Mouse (Mus musculus): ENCODE results near the gene Itm2c. TPM values are rescaled to one million over a fixed set of nuclear protein-coding genes. Genes with fewer than 3 reads are reported as not detected.
A peak's percentile ranks its signal among the peaks of the same experiment; 100 is the strongest.

Gene Itm2c
- polyA plus RNA-seq, 1 experiment from 2014 or later = 158 TPM

- DNase-seq (ENCODE audit: low spot score) = no peak
- H3K9ac ChIP-seq (ENCODE audit: low read depth, low read length) = no peak overlapping the region
- H3K4me3 ChIP-seq (ENCODE audit: low read depth, low read length) = no peak overlapping the region
- H3K36me3 ChIP-seq (ENCODE audit: control insufficient read depth, insufficient read depth, low read length) = no peaks in the 10 kb centered on the region
- peaks cover 3% of the 10 kb centered on the region; the same call in 1 of the 2 replicates for H3K4me1 ChIP-seq (ENCODE audit: control insufficient read depth, insufficient read depth, low read length)
- no peak overlapping the region for H3K27ac ChIP-seq (replicated peaks; ENCODE audit: low read depth, low read length)
- H3K4me2 ChIP-seq (ENCODE audit: low read depth, low read length) = no peak overlapping the region
- ATAC-seq (ENCODE audit: low read depth) = no peak
- H3K9me3 ChIP-seq (ENCODE audit: control insufficient read depth, low read length) = no peaks in the 10 kb centered on the region
- 70% methylated on average over 5 of the region's 5 CpGs for WGBS
- H3K27me3 ChIP-seq (replicated peaks; ENCODE audit: control insufficient read depth, insufficient read depth, low read length) = no peaks in the 10 kb centered on the region
Observed at GRCm38 (mm10) chr1:85922865-85923211, 28.8 kb downstream of the Itm2c start.

DNA sequence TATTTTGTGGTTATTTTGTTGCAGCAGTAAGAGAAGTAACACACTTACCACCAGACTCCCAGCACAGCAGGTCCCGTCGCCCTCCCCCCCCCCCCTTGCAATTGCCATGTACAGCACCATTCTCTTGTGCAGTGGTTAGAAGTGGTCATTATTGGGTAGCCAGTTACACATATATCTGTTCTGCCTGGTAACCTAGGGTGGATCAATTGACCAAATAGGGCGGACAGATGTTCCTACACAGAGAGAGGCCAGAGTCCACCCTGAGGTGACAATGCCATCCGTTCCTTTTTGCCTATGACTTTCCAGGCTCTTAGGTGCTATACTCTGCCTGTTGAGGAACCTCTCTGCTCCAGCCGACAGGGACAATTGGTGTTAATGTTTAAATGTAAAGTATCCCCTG, 31.1 kb downstream of the Itm2c start:
- H3K4me1 ChIP-seq (ENCODE audit: control insufficient read depth, insufficient read depth, low read length) = peaks cover 11% of the 10 kb centered on the region; the same call in 1 of the 2 replicates
- DNase-seq (ENCODE audit: low spot score) = no peak
- no peak for ATAC-seq (ENCODE audit: low read depth)
- H3K9me3 ChIP-seq (ENCODE audit: control insufficient read depth, low read length) = no peaks in the 10 kb centered on the region
- no peak overlapping the region for H3K4me2 ChIP-seq (ENCODE audit: low read depth, low read length)
- no peak overlapping the region for H3K9ac ChIP-seq (ENCODE audit: low read depth, low read length)
- H3K27me3 ChIP-seq (replicated peaks; ENCODE audit: control insufficient read depth, insufficient read depth, low read length) = no peaks in the 10 kb centered on the region
- H3K4me3 ChIP-seq (ENCODE audit: low read depth, low read length) = no peak overlapping the region
- H3K27ac ChIP-seq (replicated peaks; ENCODE audit: low read depth, low read length) = no peak overlapping the region
- 77% methylated on average over 4 of the region's 5 CpGs for WGBS
- H3K36me3 ChIP-seq (ENCODE audit: control insufficient read depth, insufficient read depth, low read length) = no peaks in the 10 kb centered on the region

DNA sequence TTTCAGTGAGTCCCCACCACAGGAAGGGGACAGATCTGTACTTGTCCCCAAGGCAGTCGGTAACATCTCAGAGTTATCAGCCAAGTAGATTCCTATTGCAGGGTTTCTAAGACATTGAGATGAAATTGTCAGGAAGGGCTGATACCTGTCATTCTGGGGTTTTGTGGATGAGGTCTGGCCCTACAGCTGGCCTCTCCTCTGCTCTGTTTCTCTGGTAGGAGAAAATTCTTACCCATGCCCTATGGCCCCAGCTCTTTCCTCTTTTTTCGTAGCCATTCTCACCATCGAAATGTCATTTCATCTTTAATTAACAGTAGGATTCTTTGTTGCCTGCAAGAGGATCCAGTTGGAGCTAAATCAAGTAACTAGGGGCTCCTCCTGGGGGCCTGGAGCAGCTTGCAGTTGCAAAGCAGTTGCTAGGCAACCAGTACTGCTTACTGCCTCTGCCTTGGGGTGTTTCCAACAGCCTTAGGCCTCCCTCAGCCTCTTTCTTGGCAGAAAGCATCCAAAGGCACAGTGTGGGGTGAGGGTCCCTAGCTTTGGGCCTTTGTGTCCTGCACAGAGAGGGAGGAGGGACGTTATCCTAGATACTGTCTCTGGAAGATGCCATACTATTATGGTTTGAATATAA, 34.1 kb downstream of the Itm2c start, which contains the start of gene 4933407L21Rik:
Gene 4933407L21Rik (plus strand): TSS at position 427 of the 631 bp plus-strand sequence.
- ATAC-seq (ENCODE audit: low read depth) (peak; percentile 88), DNase-seq (ENCODE audit: low spot score) (peak; percentile 93)
- Histone ChIP-seq H3K4me2 (ENCODE audit: low read depth, low read length) (no peak within 1 kb of the TSS), H3K4me3 (ENCODE audit: low read depth, low read length) (no peak within 1 kb of the TSS), H3K27ac (replicated peaks; ENCODE audit: low read depth, low read length) (peak within 1 kb of the TSS; percentile 44; the same call in 1 of the 2 replicates), H3K36me3 (ENCODE audit: control insufficient read depth, insufficient read depth, low read length) (no peaks in the 10 kb centered on the region), H3K9me3 (ENCODE audit: control insufficient read depth, low read length) (no peaks in the 10 kb centered on the region), H3K9ac (ENCODE audit: low read depth, low read length) (peak within 1 kb of the TSS; percentile 37; the same call in 1 of the 2 replicates), H3K27me3 (replicated peaks; ENCODE audit: control insufficient read depth, insufficient read depth, low read length) (no peaks in the 10 kb centered on the region), H3K4me1 (ENCODE audit: control insufficient read depth, insufficient read depth, low read length) (peaks cover 11% of the 10 kb centered on the region; the same call in 1 of the 2 replicates)
- WGBS = 37% methylated on average over 4 of the region's 4 CpGs

DNA sequence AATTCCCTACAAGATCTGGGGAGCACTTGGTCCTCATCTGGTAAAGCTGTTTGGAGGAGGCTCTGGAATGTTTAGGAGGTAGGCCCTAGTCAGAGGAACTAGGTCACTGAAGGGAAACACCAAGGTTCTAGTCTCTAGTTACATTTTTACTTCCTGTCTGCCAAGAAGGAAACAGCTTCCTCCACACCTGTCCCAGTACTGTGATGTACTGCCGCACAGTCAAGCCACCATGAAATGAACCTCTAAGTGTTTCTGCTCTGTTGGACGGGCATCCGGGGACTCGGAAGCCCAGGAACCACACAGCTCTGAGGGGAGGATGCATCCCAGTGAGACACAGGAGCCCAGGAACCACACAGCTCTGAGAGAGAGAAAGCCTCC, 34.6 kb downstream of the Itm2c start:
- H3K4me2 ChIP-seq (ENCODE audit: low read depth, low read length) = no peak overlapping the region

DNA sequence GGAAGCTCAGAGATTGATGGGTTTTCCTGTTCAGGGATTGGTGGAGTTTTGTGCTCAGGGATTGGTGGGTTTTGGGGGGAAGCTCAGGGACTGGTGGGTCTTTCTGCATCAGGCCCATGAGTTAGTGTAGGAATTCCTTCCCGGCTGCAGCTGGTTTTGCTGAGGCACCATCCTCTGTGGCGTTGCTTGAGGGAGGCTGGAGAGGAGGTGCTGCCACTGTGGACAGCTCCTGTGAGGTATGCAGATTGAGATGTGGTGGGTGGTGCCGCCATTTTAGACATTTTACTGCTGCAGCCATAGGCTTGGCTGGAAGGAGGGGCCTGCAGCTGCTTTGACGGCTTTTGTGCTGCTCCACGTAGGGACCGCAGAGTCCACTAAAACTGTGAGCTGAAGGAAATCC, 35.3 kb downstream of the Itm2c start:
- ATAC-seq (ENCODE audit: low read depth) (no peak), DNase-seq (ENCODE audit: low spot score) (no peak)
- no peak overlapping the region for H3K9ac ChIP-seq (ENCODE audit: low read depth, low read length)
- 67% methylated on average over 6 of the region's 6 CpGs for WGBS
- peaks cover 15% of the 10 kb centered on the region; the same call in 1 of the 2 replicates for H3K4me1 ChIP-seq (ENCODE audit: control insufficient read depth, insufficient read depth, low read length)
- no peaks in the 10 kb centered on the region for H3K9me3 ChIP-seq (ENCODE audit: control insufficient read depth, low read length)
- no peak overlapping the region for H3K4me3 ChIP-seq (ENCODE audit: low read depth, low read length)
- H3K4me2 ChIP-seq (ENCODE audit: low read depth, low read length) = no peak overlapping the region
- no peaks in the 10 kb centered on the region for H3K36me3 ChIP-seq (ENCODE audit: control insufficient read depth, insufficient read depth, low read length)
- no peaks in the 10 kb centered on the region for H3K27me3 ChIP-seq (replicated peaks; ENCODE audit: control insufficient read depth, insufficient read depth, low read length)
- no peak overlapping the region for H3K27ac ChIP-seq (replicated peaks; ENCODE audit: low read depth, low read length)

More for the DNA sequence above, 34.6 kb downstream of the Itm2c start:
- H3K36me3 ChIP-seq (ENCODE audit: control insufficient read depth, insufficient read depth, low read length) = no peaks in the 10 kb centered on the region
- WGBS = 72% methylated on average over 4 of the region's 4 CpGs
- peaks cover 15% of the 10 kb centered on the region; the same call in 1 of the 2 replicates for H3K4me1 ChIP-seq (ENCODE audit: control insufficient read depth, insufficient read depth, low read length)
- no peaks in the 10 kb centered on the region for H3K27me3 ChIP-seq (replicated peaks; ENCODE audit: control insufficient read depth, insufficient read depth, low read length)
- ATAC-seq (ENCODE audit: low read depth) (peak; percentile 60), DNase-seq (ENCODE audit: low spot score) (no peak)
- no peaks in the 10 kb centered on the region for H3K9me3 ChIP-seq (ENCODE audit: control insufficient read depth, low read length)
- no peak overlapping the region for H3K4me3 ChIP-seq (ENCODE audit: low read depth, low read length)
- peak overlapping the region; percentile 39; the same call in 1 of the 2 replicates for H3K27ac ChIP-seq (replicated peaks; ENCODE audit: low read depth, low read length)
- no peak overlapping the region for H3K9ac ChIP-seq (ENCODE audit: low read depth, low read length)

DNA sequence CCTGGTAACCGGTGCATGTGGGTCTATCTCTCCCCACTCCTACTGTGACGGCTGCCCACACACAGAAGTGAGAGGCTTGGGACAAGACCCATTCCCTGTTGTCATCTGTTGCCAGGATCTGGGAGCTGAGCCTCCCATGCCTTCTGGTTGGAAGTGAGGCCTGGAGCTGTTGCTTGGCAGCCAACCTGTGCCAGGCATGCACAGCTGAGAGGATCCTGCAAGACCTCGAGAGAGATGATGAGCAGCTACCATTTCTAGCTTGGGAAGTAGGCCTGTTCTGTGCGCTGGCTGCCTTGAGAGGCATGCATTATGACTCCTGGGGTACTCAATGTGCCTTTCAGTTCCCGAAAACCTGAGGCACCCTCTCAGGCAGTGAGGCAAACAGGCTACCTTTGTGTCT, 37.1 kb downstream of the Itm2c start:
- ATAC-seq (ENCODE audit: low read depth) = no peak
- H3K4me2 ChIP-seq (ENCODE audit: low read depth, low read length) = no peak overlapping the region
- no peak overlapping the region for H3K4me3 ChIP-seq (ENCODE audit: low read depth, low read length)
- 81% methylated on average over 5 of the region's 5 CpGs for WGBS
- H3K9me3 ChIP-seq (ENCODE audit: control insufficient read depth, low read length) = no peaks in the 10 kb centered on the region
- peaks cover 15% of the 10 kb centered on the region; the same call in 1 of the 2 replicates for H3K4me1 ChIP-seq (ENCODE audit: control insufficient read depth, insufficient read depth, low read length)
- no peak for DNase-seq (ENCODE audit: low spot score)
- no peaks in the 10 kb centered on the region for H3K36me3 ChIP-seq (ENCODE audit: control insufficient read depth, insufficient read depth, low read length)
- H3K9ac ChIP-seq (ENCODE audit: low read depth, low read length) = no peak overlapping the region
- H3K27ac ChIP-seq (replicated peaks; ENCODE audit: low read depth, low read length) = no peak overlapping the region
- no peaks in the 10 kb centered on the region for H3K27me3 ChIP-seq (replicated peaks; ENCODE audit: control insufficient read depth, insufficient read depth, low read length)

DNA sequence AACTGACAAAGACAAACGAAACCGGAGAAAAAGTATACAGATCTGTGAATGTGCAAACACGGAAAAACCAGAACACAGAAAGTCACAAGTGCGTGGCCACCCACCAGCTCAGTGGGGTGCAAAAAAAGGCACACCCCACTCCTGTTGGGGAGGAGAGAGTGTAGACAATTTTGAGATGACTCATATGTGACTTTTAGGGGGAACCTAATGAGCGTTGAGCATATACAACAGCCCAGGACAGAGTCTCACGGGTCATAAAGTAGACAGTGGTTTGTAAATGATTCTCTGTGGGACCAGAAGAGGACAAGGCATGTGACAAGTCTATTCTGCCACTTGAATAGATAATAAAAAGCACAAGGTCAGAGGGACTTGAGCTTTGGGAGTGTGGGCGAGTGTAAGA, 39.1 kb downstream of the Itm2c start:
- Histone ChIP-seq H3K9me3 (ENCODE audit: control insufficient read depth, low read length) (no peaks in the 10 kb centered on the region), H3K36me3 (ENCODE audit: control insufficient read depth, insufficient read depth, low read length) (no peaks in the 10 kb centered on the region), H3K4me3 (ENCODE audit: low read depth, low read length) (no peak overlapping the region), H3K9ac (ENCODE audit: low read depth, low read length) (no peak overlapping the region), H3K27me3 (replicated peaks; ENCODE audit: control insufficient read depth, insufficient read depth, low read length) (no peaks in the 10 kb centered on the region), H3K27ac (replicated peaks; ENCODE audit: low read depth, low read length) (no peak overlapping the region), H3K4me2 (ENCODE audit: low read depth, low read length) (peak overlapping the region; percentile 32), H3K4me1 (ENCODE audit: control insufficient read depth, insufficient read depth, low read length) (peaks cover 8% of the 10 kb centered on the region; the same call in 1 of the 2 replicates)
- 24% methylated on average over 7 of the region's 7 CpGs for WGBS
- ATAC-seq (ENCODE audit: low read depth) (no peak), DNase-seq (ENCODE audit: low spot score) (no peak)

GRCm38 (mm10) chr1:85933631-85934465, 39.8 kb downstream of the Itm2c start:
- no peaks in the 10 kb centered on the region for H3K9me3 ChIP-seq (ENCODE audit: control insufficient read depth, low read length)
- peaks cover 4% of the 10 kb centered on the region; the same call in 1 of the 2 replicates for H3K4me1 ChIP-seq (ENCODE audit: control insufficient read depth, insufficient read depth, low read length)
- H3K9ac ChIP-seq (ENCODE audit: low read depth, low read length) = no peak overlapping the region
- ATAC-seq (ENCODE audit: low read depth) (peak; percentile 58), DNase-seq (ENCODE audit: low spot score) (peak; percentile 35)
- 18% methylated on average over 11 of the region's 11 CpGs for WGBS
- H3K4me2 ChIP-seq (ENCODE audit: low read depth, low read length) = peak overlapping the region; percentile 32
- no peaks in the 10 kb centered on the region for H3K36me3 ChIP-seq (ENCODE audit: control insufficient read depth, insufficient read depth, low read length)
- no peaks in the 10 kb centered on the region for H3K27me3 ChIP-seq (replicated peaks; ENCODE audit: control insufficient read depth, insufficient read depth, low read length)
- no peak overlapping the region for H3K27ac ChIP-seq (replicated peaks; ENCODE audit: low read depth, low read length)
- H3K4me3 ChIP-seq (ENCODE audit: low read depth, low read length) = 0 out of 2 replicates have a peak overlapping the region, but pooled peaks have one; percentile 4

Measured in embryonic facial prominence, embryonic 14.5 days (tissue).